Mouse (Mus musculus) embryonic fibroblast, embryonic 13.5 days (primary cell): ENCODE data around the gene Mrgprg. TPM values are rescaled to one million over a fixed set of nuclear protein-coding genes. Genes with fewer than 3 reads are reported as not detected.

Experiments
- H3K27ac ChIP-seq: 2 replicates; pipeline ENCODE4 v1.5.1; 2012; ENCODE audit warnings: low read length, control low read depth, inconsistent platforms; ENCODE audit not compliant: insufficient read depth
- H3K4me1 ChIP-seq: 2 replicates; pipeline ENCODE4 v1.6.1; 2011; ENCODE audit warnings: low read length; ENCODE audit not compliant: control insufficient read depth, insufficient read depth
- H3K4me3 ChIP-seq: 2 replicates; pipeline ENCODE4 v1.5.1; 2011; ENCODE audit warnings: mild to moderate bottlenecking, control low read depth, low read length; ENCODE audit not compliant: insufficient read depth
- CTCF ChIP-seq: IDR thresholded peaks from 2 replicates; pipeline ENCODE4 v1.5.1; 2011; ENCODE audit warnings: mild to moderate bottlenecking, control low read depth, low read length, moderate library complexity, borderline replicate concordance; ENCODE audit not compliant: insufficient read depth
- POLR2A ChIP-seq: IDR thresholded peaks from 2 replicates; pipeline ENCODE4 v1.6.1; 2011; ENCODE audit warnings: low read depth, mild to moderate bottlenecking, control low read depth, low read length, moderate library complexity
- polyA plus RNA-seq: library from polyadenylated mRNA; stranded (reverse); fragments of >200 nt; gene quantifications from 2 replicates; pipeline ENCODE4 v1.2.4, GENCODE M21; 2011; ENCODE audit warnings: low read depth; ENCODE audit not compliant: missing spikeins, insufficient read length

Mrgprg gene
- polyA plus RNA-seq, 1 experiment, result not detected

DNA sequence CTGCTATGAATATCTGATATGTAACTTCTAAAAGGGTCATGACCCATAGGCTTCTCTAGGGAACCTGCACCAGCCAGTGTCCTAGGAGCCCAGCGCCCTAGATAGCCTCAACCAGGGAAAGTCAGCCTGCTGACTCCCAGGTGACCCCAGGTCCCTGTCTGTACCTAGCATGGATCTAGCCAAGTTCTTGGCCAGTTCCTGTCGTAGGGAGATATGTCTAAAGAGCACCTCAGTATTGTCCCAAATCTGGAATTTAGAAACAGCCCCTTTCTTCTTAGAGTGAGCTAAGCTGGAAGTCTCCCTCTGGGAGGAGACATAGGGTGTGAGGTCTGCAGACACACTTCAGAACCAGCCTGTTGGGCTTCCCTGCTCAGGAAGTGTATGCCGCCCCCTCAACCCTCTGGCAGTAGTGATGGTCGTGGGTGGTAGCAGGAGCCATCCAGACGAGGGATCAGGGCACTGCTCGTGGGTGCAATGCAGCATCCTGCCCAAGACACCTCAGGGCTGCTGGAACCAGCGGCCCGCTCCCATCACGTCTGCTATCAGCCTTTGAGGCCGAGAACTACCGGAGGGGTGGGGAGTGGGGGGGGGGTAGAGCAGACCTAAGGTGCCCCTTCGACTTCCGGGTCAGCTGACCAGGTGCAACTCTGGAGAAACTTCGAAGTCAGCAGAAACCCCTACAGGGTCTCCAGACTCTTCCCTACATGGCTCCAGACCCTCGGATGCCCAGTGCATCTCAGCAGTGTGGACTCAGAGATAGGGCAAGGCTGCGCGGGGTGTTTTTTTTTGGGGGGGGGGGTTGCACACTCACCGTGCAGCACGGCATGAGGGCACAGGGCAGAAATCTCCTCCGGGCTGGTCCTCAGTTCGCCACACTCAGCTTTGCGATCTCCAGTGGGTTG, 10.4 kb downstream of the Mrgprg start, which contains the start of gene Osbpl5:
Gene Osbpl5 (minus strand): TSS at position 861 of the 902 bp plus-strand sequence.
- TF ChIP-seq POLR2A, result no peak
- no peak for TF ChIP-seq CTCF
- Histone ChIP-seq H3K4me1 (no peaks in the 10 kb centered on the region), H3K27ac (no peak within 1 kb of the TSS), H3K4me3 (peak within 1 kb of the TSS; percentile 20; the same call in 1 of the 2 replicates)

GRCm38 (mm10) chr7:143755357-143756124, 11.3 kb downstream of the Mrgprg start:
- Histone ChIP-seq H3K27ac (no peak overlapping the region), H3K4me3 (no peak overlapping the region), H3K4me1 (no peaks in the 10 kb centered on the region)
- TF ChIP-seq CTCF, result no peak

- Histone ChIP-seq H3K4me1 (no peaks in the 10 kb centered on the region), H3K27ac (no peak overlapping the region), H3K4me3 (no peak overlapping the region)
- TF ChIP-seq POLR2A (no peak), CTCF (peak; percentile 90)
These were observed 12.6 kb downstream of the Mrgprg start for GRCm38 (mm10) chr7:143753990-143754715.

- no peak for TF ChIP-seq POLR2A
- no peak for TF ChIP-seq CTCF
- no peaks in the 10 kb centered on the region for H3K4me1 ChIP-seq
- no peak overlapping the region for H3K4me3 ChIP-seq
- H3K27ac ChIP-seq, result no peak overlapping the region
These were observed 14.2 kb downstream of the Mrgprg start for GRCm38 (mm10) chr7:143752606-143753005.

DNA sequence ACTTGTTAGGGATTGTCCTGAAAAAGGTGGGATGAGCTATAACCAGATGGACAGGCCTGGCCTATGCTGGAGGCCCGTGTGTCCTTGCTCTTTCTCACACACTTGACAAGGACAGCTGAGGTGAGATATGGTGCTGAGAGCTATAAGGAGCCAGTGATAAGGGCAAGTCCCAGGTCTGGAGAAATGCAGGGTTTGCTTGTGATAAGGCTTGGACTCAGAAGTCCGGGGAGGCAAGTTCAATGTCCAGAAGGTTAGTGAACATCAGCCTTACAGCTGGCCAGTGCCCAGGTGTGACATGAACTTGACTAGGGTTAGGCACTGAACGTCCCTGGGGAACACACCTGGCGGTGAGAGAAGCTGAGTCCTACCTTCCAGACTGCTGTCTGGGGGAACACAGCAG, 14.7 kb downstream of the Mrgprg start:
- Histone ChIP-seq H3K27ac (no peak overlapping the region), H3K4me1 (no peaks in the 10 kb centered on the region), H3K4me3 (no peak overlapping the region)
- TF ChIP-seq CTCF (no peak), POLR2A (no peak)

DNA sequence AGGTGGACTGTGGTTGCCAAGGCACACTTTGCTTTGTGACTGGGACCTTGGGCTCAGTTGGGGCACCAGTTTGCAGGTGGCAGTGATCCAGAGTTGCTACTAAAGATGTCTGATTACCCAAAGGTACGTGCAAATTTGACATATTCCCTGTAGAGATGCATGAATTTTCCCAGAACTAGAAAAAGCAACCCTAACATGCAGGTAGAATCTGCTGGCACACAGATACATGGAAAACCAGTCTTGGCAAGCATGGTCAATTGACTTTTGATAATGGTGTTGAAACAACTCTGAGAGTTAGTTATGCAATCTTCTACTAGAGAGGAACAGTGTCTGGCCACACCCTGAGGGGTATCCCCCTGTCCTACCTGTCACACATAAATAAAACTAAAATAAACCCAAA, 15.4 kb downstream of the Mrgprg start:
- Histone ChIP-seq H3K27ac (no peak overlapping the region), H3K4me3 (no peak overlapping the region), H3K4me1 (no peaks in the 10 kb centered on the region)
- TF ChIP-seq POLR2A, result no peak
- TF ChIP-seq CTCF, result no peak

DNA sequence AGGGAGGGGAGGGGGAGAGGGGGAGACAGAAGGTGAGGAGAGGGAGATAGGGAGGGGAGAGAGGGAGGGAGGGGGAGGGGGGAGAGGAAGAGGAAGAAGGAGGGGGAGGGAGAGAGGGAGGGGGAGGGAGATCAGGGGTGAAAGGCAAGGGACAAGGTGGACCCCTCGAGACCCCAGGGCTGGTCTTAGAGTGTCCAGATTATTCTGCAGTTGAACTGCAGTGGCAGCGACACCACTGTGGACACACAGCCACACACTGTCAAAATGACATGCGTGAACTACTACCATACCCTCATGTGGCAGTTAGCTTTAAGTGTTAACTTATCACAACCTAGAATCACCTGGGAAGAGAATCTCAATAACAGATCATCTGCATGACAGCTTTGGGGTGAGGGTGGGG, 17.7 kb downstream of the Mrgprg start:
- H3K4me1 ChIP-seq, result no peaks in the 10 kb centered on the region
- no peak for TF ChIP-seq CTCF
- no peak for TF ChIP-seq POLR2A
- no peak overlapping the region for H3K4me3 ChIP-seq
- H3K27ac ChIP-seq, result no peak overlapping the region

- no peak overlapping the region for H3K27ac ChIP-seq
- H3K4me1 ChIP-seq, result no peaks in the 10 kb centered on the region
- H3K4me3 ChIP-seq, result no peak overlapping the region
- TF ChIP-seq POLR2A (no peak), CTCF (peak; percentile 86; the same call in 1 of the 2 replicates)
These were observed 18.5 kb downstream of the Mrgprg start for GRCm38 (mm10) chr7:143748041-143748868.

DNA sequence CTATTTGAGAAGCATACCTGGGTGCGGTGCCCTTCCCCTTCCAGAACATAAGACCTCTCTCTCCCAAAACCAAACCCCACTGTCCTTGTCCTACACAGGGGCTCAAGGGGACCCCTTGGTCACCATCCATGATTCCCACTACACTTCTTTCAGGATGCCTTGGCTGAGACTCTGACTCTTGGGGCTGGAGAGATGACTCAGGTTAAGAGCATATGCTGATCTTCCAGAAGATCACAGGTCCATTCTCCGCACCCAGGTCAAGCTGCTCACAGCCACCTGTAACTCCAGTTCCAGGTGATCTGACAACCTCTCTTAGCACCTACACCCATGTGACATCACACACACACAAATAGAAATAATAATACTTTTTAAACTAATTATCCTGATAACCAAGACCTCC, 26.1 kb downstream of the Mrgprg start:
- no peak for TF ChIP-seq POLR2A
- TF ChIP-seq CTCF, result no peak
- H3K4me3 ChIP-seq, result peak overlapping the region; percentile 34
- no peak overlapping the region for H3K27ac ChIP-seq
- peaks cover 6% of the 10 kb centered on the region; the same call in 1 of the 2 replicates for H3K4me1 ChIP-seq
